Mouse (Mus musculus) neural tube, embryonic 13.5 days (tissue): ENCODE measurements around the gene Pappa2. TPM values are rescaled to one million over a fixed set of nuclear protein-coding genes. Genes with fewer than 3 reads are reported as not detected.

Experiments used
- ATAC-seq: fragments of 200-750 bp; cut with Nextera tagmentation; 2 replicates; pipeline ENCODE4 v1.8.0; 2017; ENCODE audit warnings: low read depth, mild to moderate bottlenecking, moderate TSS enrichment, moderate library complexity
- H3K27ac ChIP-seq: fragments of 300-500 bp; sonication (generic); replicated peaks from 2 replicates; pipeline ENCODE4 v1.5.1; 2015; ENCODE audit warnings: moderate library complexity, mild to moderate bottlenecking, inconsistent platforms
- H3K27me3 ChIP-seq: fragments of 300-500 bp; sonication (generic); 2 replicates; pipeline ENCODE4 v1.6.1; 2015; ENCODE audit warnings: mild to moderate bottlenecking, inconsistent platforms
- H3K36me3 ChIP-seq: fragments of 300-500 bp; sonication (generic); 2 replicates; pipeline ENCODE4 v1.6.1; 2015; ENCODE audit warnings: mild to moderate bottlenecking, inconsistent platforms
- H3K4me1 ChIP-seq: fragments of 300-500 bp; sonication (generic); replicated peaks from 2 replicates; pipeline ENCODE4 v1.6.1; 2015; ENCODE audit warnings: inconsistent platforms
- H3K4me2 ChIP-seq: fragments of 300-500 bp; sonication (generic); 2 replicates; pipeline ENCODE4 v1.6.1; 2015; ENCODE audit warnings: inconsistent platforms, mild to moderate bottlenecking, moderate library complexity
- H3K4me3 ChIP-seq: fragments of 300-500 bp; sonication (generic); 2 replicates; pipeline ENCODE4 v1.5.1; 2015; ENCODE audit warnings: mild to moderate bottlenecking, inconsistent platforms
- H3K9ac ChIP-seq: fragments of 300-500 bp; sonication (generic); 2 replicates; pipeline ENCODE4 v1.6.1; 2015; ENCODE audit warnings: moderate library complexity, mild to moderate bottlenecking, inconsistent platforms
- H3K9me3 ChIP-seq: fragments of 300-500 bp; sonication (generic); 2 replicates; pipeline ENCODE4 v1.6.1; 2016; ENCODE audit warnings: inconsistent platforms
- WGBS: fragments of 180-500 bp; shearing (Covaris S2); methylation state at CpG from one replicate; pipeline ENCODE4 v1.1.7; 2015; 5-methylcytosine and 5-hydroxymethylcytosine counted together
- polyA plus RNA-seq: library from polyadenylated mRNA; unstranded; fragments of >200 nt; fragmentation: Nextera tagmentation; extraction: Ambion mirVana; gene quantifications from 2 replicates; pipeline ENCODE4 v1.2.1, GENCODE M21; 2015

Pappa2 gene
- polyA plus RNA-seq, 1 experiment from 2014 or later = 1.2 TPM

GRCm38 (mm10) chr1:158944936-158945335 is 35.4 kb downstream of the Pappa2 start:
- WGBS = 68% methylated on average over 4 of the region's 4 CpGs
- Histone ChIP-seq H3K27ac (no peak overlapping the region), H3K36me3 (no peaks in the 10 kb centered on the region), H3K4me2 (no peak overlapping the region), H3K4me3 (no peak overlapping the region), H3K4me1 (no peaks in the 10 kb centered on the region), H3K9ac (no peak overlapping the region), H3K9me3 (no peaks in the 10 kb centered on the region), H3K27me3 (no peaks in the 10 kb centered on the region)
- ATAC-seq = no peak

GRCm38 (mm10) chr1:158942864-158943263 is 37.4 kb downstream of the Pappa2 start:
- Histone ChIP-seq H3K4me2 (no peak overlapping the region), H3K27me3 (no peaks in the 10 kb centered on the region), H3K9ac (no peak overlapping the region), H3K4me1 (no peaks in the 10 kb centered on the region), H3K9me3 (no peaks in the 10 kb centered on the region), H3K4me3 (no peak overlapping the region), H3K27ac (no peak overlapping the region), H3K36me3 (no peaks in the 10 kb centered on the region)
- no peak for ATAC-seq
- WGBS = 61% methylated on average over 3 of the region's 3 CpGs

- Histone ChIP-seq H3K27me3 (no peaks in the 10 kb centered on the region), H3K9ac (no peak overlapping the region), H3K4me2 (no peak overlapping the region), H3K27ac (no peak overlapping the region), H3K36me3 (no peaks in the 10 kb centered on the region), H3K9me3 (no peaks in the 10 kb centered on the region), H3K4me3 (no peak overlapping the region), H3K4me1 (no peaks in the 10 kb centered on the region)
- ATAC-seq = no peak
- 82% methylated on average over 3 of the region's 3 CpGs for WGBS
Measured at GRCm38 (mm10) chr1:158940966-158941365, 39.3 kb downstream of the Pappa2 start.

- Histone ChIP-seq H3K27me3 (no peaks in the 10 kb centered on the region), H3K4me1 (no peaks in the 10 kb centered on the region), H3K36me3 (no peaks in the 10 kb centered on the region), H3K27ac (no peak overlapping the region), H3K9me3 (no peaks in the 10 kb centered on the region), H3K4me3 (no peak overlapping the region), H3K4me2 (no peak overlapping the region), H3K9ac (no peak overlapping the region)
- WGBS = 84% methylated on average over 3 of the region's 3 CpGs
- no peak for ATAC-seq
Measured at GRCm38 (mm10) chr1:158934447-158934846, 45.8 kb downstream of the Pappa2 start.

- Histone ChIP-seq H3K9me3 (no peaks in the 10 kb centered on the region), H3K4me1 (no peaks in the 10 kb centered on the region), H3K4me2 (no peak overlapping the region), H3K27ac (no peak overlapping the region), H3K27me3 (no peaks in the 10 kb centered on the region), H3K9ac (no peak overlapping the region), H3K36me3 (no peaks in the 10 kb centered on the region), H3K4me3 (no peak overlapping the region)
- no peak for ATAC-seq
- WGBS = 77% methylated on average over 6 of the region's 6 CpGs
Measured at GRCm38 (mm10) chr1:158931202-158931827, 49.0 kb downstream of the Pappa2 start.

- ATAC-seq = no peak
- Histone ChIP-seq H3K9me3 (no peaks in the 10 kb centered on the region), H3K4me3 (no peak overlapping the region), H3K27me3 (no peaks in the 10 kb centered on the region), H3K9ac (no peak overlapping the region), H3K27ac (no peak overlapping the region), H3K4me2 (no peak overlapping the region), H3K4me1 (no peaks in the 10 kb centered on the region), H3K36me3 (no peaks in the 10 kb centered on the region)
- WGBS = 72% methylated on average over 3 of the region's 3 CpGs
Measured at GRCm38 (mm10) chr1:158929369-158929768, 50.9 kb downstream of the Pappa2 start.

- Histone ChIP-seq H3K9ac (no peak overlapping the region), H3K27ac (no peak overlapping the region), H3K36me3 (no peaks in the 10 kb centered on the region), H3K4me3 (no peak overlapping the region), H3K4me2 (no peak overlapping the region), H3K4me1 (no peaks in the 10 kb centered on the region), H3K27me3 (no peaks in the 10 kb centered on the region), H3K9me3 (no peaks in the 10 kb centered on the region)
- 75% methylated on average over 5 of the region's 5 CpGs for WGBS
- no peak for ATAC-seq
Measured at GRCm38 (mm10) chr1:158920451-158920850, 59.8 kb downstream of the Pappa2 start.

GRCm38 (mm10) chr1:158918890-158919289 is 61.4 kb downstream of the Pappa2 start:
- ATAC-seq = no peak

GRCm38 (mm10) chr1:158917067-158917466 is 63.2 kb downstream of the Pappa2 start:
- Histone ChIP-seq H3K9ac (no peak overlapping the region), H3K36me3 (no peaks in the 10 kb centered on the region), H3K27ac (no peak overlapping the region), H3K4me1 (no peaks in the 10 kb centered on the region), H3K27me3 (no peaks in the 10 kb centered on the region), H3K4me2 (no peak overlapping the region), H3K9me3 (no peaks in the 10 kb centered on the region), H3K4me3 (no peak overlapping the region)
- 90% methylated on average over 3 of the region's 3 CpGs for WGBS
- ATAC-seq = no peak

More at GRCm38 (mm10) chr1:158918890-158919289, 61.4 kb downstream of the Pappa2 start:
- Histone ChIP-seq H3K27ac (no peak overlapping the region), H3K9ac (no peak overlapping the region), H3K27me3 (no peaks in the 10 kb centered on the region), H3K4me1 (no peaks in the 10 kb centered on the region), H3K36me3 (no peaks in the 10 kb centered on the region), H3K4me2 (no peak overlapping the region), H3K9me3 (no peaks in the 10 kb centered on the region), H3K4me3 (no peak overlapping the region)
- WGBS = 81% methylated on average over 3 of the region's 3 CpGs

GRCm38 (mm10) chr1:158915592-158915991 is 64.7 kb downstream of the Pappa2 start:
- no peak overlapping the region for H3K4me2 ChIP-seq
- H3K9me3 ChIP-seq = no peaks in the 10 kb centered on the region
- no peaks in the 10 kb centered on the region for H3K36me3 ChIP-seq
- WGBS = 93% methylated on average over 5 of the region's 5 CpGs
- H3K4me3 ChIP-seq = no peak overlapping the region
- H3K9ac ChIP-seq = no peak overlapping the region
- no peaks in the 10 kb centered on the region for H3K4me1 ChIP-seq
- ATAC-seq = no peak
- no peaks in the 10 kb centered on the region for H3K27me3 ChIP-seq
- H3K27ac ChIP-seq = no peak overlapping the region

GRCm38 (mm10) chr1:158910661-158911060 is 69.6 kb downstream of the Pappa2 start:
- Histone ChIP-seq H3K4me1 (no peaks in the 10 kb centered on the region), H3K9ac (no peak overlapping the region), H3K36me3 (no peaks in the 10 kb centered on the region), H3K27me3 (no peaks in the 10 kb centered on the region), H3K27ac (no peak overlapping the region), H3K9me3 (no peaks in the 10 kb centered on the region), H3K4me3 (no peak overlapping the region), H3K4me2 (no peak overlapping the region)
- 91% methylated on average over 2 of the region's 2 CpGs for WGBS
- no peak for ATAC-seq

GRCm38 (mm10) chr1:158897339-158897738 is 83.0 kb downstream of the Pappa2 start:
- no peaks in the 10 kb centered on the region for H3K36me3 ChIP-seq
- no peak for ATAC-seq
- no peak overlapping the region for H3K27ac ChIP-seq
- H3K9me3 ChIP-seq = no peaks in the 10 kb centered on the region
- H3K9ac ChIP-seq = no peak overlapping the region
- H3K4me1 ChIP-seq = no peaks in the 10 kb centered on the region
- no peaks in the 10 kb centered on the region for H3K27me3 ChIP-seq
- H3K4me2 ChIP-seq = no peak overlapping the region
- no peak overlapping the region for H3K4me3 ChIP-seq

GRCm38 (mm10) chr1:158894441-158894840 is 85.8 kb downstream of the Pappa2 start:
- no peaks in the 10 kb centered on the region for H3K4me1 ChIP-seq
- H3K9me3 ChIP-seq = no peaks in the 10 kb centered on the region
- ATAC-seq = no peak
- H3K4me3 ChIP-seq = no peak overlapping the region
- no peak overlapping the region for H3K9ac ChIP-seq
- H3K27ac ChIP-seq = no peak overlapping the region
- no peaks in the 10 kb centered on the region for H3K36me3 ChIP-seq
- H3K4me2 ChIP-seq = no peak overlapping the region
- WGBS = 92% methylated on average over 6 of the region's 6 CpGs
- no peaks in the 10 kb centered on the region for H3K27me3 ChIP-seq
